Mouse (Mus musculus) right cerebral cortex, postnatal 36 days (tissue): Measurements from ENCODE around the gene Cdkl4.
A peak's percentile ranks its signal among the peaks of the same experiment; 100 is the strongest.
"Not testable (repeated sequence)": the region's sequence is repeated elsewhere in the genome, so short reads cannot be mapped to it uniquely, and the experiment has no call there.

ENCODE experiments used
- DNase-seq, 2 experiments: peaks; one replicate each; pipeline ENCODE4 v3.0.0; 2022; ENCODE audit warnings: low spot score in 2 of 2, mixed read lengths in 1 of 2

The Cdkl4 gene

DNA sequence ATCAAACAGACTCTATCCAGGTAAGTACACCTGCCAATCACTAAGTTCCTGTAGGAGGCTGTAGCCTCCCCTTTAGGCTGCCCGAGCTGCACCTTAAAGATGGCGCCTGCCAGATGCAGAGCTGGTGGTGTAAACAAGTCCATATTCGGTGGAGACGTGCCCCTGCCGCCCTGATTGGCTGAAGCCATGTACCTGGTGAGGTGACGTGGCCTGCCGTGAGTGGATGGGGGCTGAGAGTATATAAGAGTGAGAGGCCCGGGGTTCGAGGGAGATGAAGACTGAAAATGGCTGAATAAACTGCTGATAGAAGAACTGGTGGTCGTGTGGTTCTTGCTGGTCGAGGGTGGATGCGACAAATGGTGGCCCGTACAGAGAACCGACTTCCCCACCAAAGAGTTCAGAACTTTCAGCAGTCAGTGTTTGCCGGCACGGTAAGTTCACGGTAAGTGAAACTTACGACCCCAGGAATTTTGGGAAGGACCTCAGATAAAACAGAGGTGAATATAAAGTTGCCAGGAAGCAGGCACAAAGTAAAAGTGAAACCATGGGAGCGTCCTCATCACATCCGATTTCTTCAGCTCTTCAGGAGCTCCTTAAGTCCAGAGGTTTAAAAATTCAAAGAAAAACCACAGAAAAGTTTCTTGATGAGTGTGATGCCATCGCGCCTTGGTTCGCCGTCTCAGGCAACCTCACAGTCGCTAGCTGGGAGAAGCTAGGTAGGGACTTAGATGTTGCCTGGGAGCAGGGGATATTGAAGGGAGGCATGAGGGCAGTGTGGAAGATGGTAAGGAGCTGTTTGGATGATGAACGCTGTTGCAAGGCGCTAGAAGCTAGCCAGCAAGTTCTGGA, 13.6 kb downstream of the Cdkl4 start:
- not testable (repeated sequence) for DNase-seq

DNA sequence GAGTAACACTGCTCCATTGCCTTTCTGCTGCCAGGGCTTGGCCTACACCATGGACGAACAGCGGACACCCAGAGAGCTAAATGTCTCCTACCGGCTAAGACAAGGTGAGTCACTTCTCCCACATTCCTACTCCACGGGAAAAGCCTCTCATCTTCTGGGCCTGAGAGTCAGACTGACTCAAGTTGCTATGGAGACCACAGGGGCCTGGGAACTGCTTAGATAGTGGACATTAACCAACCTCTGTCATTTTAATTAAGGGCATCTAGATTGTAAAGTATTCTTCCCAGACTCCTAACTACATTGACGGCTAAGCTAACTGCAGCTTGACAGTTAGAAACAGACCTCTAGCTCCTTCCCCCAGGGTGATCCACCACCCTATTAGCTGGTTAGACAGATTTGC, 14.8 kb downstream of the Cdkl4 start:
- no peak for DNase-seq

DNA sequence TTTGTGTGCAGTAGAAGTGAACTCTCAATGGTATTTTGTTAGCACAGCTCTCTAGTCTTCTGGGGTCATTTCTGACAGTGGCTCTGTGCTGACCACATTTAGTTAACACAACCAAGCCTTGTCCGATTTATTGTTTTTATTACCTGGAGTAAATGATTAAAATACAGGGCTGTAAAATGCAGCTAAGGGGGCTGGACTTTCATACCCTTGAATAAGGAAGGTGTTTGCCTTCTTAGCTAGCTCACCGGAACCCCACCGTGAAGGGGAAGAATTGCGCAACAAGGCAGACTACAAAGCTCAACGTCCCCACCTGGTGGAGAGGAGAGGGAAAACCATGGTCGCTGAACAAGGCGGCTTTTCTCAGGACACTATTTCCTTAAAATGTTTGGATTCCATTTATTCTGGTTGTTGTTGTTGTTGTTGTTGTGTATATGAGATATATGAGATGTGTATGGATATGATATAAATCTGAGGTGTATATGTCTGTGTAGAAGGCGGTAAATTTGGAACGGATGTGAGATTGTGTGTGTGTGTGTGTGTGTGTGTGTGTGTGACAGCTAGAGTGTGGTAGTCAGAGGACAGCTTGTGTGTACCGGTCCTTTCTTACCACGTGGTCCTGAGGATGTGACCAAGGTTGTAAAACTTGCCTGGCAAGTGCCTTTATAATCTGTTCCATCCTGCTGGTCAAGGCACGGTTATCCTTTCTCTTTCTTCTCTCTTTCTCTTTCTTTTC, 16.8 kb downstream of the Cdkl4 start:
- peak in 1 of 2 experiments; percentile 49 for DNase-seq

DNA sequence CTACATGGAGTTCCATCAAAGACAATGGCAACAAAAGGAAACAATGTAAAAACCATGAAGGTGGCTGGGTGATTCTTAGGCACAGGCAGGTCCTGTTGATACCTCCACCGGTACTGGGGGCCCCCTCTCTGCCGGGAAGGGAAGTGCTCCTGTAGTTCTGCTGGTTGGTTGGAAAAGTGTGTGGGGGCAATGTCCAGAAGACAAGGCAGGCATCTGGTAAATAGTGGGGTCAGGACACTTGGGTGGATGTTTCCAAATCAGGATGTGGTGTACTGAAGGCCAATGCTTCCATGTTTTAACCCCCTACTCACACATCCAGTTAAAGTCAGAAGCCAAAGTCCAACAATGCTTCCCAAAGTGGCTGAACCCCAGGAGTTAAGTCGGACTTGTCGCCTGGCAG, 17.9 kb downstream of the Cdkl4 start:
- no peak for DNase-seq

DNA sequence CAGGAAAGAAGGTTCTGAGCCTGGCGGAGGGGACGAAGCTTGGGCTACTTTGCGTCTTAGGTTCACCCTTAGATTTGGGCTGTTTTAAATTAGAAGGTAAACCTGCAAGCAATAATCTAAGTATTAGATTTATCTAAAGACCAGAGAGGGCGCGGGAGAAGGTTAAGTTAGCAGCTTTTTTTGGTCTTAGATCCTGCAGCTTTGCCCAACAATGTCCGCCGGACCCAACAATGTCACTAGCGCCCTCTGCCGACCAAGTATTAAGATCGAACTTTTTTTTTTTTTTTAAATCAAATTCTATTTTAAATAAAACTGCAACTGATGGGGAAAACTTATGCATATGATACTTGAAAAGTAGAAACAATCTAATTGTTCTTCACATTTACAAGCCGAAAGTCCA, 18.6 kb downstream of the Cdkl4 start:
- DNase-seq: no peak

DNA sequence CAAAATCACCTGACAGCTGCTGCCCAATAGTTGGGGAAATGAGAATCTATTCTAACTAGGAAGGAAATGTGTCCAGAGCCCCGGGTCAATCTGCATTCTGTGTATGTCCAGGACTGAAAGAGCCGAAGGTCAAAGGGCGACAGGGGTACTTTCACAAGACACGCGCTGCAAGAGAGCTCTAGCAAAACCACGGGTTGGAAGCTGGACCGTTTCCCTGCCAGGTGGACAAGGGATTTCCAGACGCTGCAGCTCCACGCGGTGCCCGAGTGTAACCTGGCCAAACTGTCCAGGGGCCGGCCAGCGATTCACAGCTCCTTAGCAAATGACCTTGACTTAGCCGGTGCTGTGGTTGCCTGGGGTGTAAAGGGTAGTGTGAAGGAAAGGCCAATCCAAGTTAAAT, 19.0 kb downstream of the Cdkl4 start:
- no peak for DNase-seq

DNA sequence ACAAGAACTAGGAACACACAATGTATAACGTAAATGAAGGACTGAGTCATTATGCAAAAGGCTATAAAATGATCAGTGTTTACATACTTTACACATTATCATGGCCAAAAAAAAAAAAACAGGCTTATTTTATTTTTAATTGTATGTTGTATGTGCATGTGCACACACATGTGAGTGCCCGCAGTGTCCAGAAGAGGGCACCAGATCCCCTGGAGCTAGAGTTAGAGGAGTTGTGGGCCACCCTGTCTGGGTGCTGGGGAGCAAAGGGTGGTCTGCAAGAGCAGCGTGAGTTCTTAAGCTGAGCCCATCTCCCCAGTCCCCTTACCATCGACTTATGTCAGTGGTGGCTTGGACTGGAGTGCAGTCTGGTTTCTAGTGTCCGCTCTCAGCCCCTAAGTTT, 20.2 kb downstream of the Cdkl4 start:
- DNase-seq: no peak

DNA sequence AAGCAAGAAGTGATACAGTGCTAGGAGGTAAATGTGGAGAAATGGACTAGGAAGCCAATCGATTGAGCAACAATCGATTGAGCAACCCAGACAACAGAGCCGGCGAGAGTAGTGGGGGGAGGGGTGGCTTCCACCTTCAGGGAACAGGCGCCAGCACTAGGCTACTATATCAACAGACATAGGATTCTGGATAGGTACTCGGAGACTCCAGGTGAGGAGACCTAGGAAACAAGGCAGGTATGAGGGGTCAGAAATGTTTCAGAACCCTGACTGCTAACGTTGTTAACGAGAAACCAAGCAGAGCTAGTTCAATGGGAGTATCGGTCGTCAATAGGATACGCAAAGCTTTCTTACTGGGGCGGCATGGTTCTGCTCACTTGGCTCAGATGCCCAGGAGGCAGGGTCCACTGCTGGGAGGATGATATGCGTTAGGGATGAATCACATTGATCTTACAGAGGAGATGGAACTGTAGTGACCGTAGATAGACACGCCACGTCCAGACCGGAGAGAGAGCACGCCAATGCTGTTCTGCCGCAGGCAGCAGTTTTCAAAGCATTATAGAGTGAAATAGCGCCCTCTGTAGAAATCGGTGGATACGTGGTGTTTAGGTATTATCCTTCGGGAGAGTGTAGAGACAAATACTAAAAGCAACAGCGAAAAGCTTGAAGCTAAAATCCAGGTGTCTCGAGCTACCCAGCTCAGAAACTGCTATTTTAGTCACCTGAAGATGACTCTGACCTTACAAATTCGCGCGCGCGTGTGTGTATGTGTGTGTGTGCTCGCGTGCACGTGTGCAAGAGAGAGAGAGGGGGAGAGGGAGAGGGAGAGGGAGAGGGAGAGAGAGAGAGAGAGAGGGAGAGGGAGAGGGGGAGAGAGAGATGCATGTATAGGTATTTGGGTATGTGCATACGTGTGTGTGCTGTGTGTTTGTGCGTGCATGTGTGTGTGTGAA, 24.0 kb downstream of the Cdkl4 start:
- DNase-seq: peak; percentile 61

DNA sequence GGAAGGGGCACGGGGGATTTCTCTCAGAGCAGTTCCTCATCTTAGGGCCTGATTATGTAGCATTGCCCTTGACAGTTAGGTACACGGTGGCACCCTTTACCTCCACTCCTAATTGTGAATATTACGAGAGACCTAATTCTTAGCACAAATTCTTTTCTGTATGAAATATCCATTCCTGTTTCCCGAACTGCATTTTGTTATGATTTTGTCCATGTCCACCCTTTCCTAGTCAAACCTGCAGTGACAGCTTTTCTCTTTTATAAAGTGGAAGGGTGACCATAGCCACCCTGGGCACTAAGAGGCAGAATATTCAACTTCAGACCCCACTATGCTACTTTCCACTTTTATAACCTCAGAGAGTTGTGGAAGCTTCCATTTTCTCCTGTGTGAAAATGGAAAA, 25.0 kb downstream of the Cdkl4 start:
- no peak for DNase-seq

DNA sequence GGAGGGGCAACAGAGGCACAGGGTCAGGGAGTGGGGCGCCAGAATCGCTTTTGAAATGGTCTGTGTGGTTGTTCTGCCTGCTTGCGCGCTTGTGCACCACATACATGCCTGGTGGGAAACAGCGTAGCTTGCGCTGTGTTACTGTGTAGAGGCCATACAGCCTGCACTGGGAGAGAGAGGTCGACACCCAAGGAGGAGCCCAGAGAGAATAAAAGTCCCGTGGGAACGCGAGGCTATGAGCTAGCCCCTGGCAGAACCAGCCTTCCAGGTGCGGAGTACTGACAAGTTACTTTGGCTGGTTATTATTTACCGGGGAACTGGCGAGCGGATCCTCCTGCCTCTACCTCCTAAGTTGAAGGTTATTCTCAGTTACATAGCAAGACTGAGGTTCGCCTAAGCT, 26.6 kb downstream of the Cdkl4 start:
- no peak for DNase-seq

DNA sequence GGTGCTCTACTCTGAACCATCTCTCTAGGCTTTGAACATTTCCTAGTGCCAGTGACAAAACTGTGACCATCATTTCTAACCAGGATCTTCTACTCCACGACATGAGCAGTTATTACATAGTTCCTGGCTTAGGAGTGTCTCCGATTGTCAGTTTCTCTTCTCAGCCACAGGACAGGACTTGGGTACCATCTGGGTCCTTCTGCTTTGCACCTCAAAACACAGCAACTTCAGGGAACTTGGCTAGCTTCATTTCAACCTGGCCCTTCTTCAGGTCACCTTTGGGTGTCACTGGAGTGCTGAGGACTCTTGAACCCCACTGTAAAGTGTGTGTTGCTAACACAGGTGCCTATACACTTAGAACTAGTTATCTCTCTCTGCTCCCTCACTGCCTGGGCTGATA, 30.8 kb downstream of the Cdkl4 start:
- no peak for DNase-seq

DNA sequence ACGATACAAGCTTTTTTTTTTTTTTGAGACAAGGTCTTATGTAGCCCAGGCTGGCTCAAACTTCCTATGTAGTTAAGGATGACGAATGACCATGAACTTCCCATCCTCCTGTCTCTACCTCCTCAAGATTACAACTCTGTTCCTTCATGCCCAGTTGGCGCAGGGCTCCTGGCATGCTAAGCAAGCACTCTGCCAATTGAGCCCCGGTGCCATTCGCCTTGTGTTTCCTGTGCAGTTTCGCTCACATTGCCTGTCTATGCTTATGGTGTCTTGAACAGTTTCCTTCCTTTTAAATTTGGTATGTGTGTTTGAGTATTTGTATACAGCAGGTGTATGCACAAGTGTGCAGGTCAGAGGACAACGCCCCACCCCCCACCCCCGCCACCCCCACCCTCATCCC, 31.4 kb downstream of the Cdkl4 start:
- DNase-seq: no peak

DNA sequence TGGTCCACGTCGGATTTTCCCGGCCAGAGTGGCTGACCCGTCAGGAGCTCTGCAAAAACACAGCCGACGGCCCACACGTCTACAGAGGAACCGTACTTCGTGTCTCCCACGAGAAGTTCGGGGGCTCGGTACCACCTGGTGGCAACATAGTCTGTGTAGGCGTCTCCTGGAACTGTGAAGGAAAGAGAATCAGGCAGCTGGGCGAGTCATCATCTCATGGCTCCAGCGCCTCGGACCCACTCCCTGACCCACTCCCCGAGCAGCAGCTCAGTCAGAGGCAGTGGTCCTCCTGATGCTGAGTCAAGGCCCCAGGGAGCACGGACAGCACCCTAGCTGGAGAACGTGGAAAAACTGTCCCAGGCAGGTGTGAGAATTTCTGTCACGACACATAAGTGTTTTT, 34.0 kb downstream of the Cdkl4 start:
- DNase-seq: no peak

DNA sequence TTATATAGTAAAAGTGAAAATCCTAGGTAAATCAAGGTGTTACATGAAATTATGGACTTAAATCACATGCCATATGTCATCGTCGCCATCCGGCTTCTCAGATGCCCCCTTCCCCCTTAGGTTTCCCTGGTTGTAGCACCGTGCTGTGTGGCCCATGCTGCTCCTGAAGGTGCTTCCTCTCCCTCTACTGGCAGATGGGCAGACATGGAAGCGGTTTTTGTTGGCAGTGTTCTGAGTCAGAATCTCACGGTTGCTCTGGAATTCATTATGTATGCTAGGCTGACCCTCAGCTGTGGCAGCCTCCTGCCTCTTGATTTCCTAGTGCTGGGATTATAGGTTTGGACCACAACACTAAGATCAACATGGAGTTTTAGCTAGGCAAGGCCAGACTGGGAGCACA, 40.5 kb downstream of the Cdkl4 start:
- DNase-seq: no peak

DNA sequence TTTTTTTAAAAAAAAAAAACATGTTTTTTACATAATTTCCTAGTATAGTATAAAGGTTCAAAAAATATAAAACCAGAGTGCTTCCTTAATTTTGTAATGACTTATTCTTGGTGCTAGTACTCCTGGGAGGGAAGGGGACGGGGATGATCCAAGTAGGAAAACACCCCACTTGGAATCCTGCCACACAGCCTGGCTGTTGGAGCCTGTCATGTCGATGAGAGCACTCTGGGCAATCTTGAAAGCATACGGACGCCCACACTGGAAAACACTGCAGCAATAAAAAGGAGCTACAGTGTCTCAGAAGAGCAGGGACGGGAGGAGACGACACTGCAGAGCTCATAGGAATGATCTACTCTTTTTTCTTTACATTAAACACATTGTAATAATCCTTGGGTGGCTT, 42.0 kb downstream of the Cdkl4 start:
- no peak for DNase-seq

DNA sequence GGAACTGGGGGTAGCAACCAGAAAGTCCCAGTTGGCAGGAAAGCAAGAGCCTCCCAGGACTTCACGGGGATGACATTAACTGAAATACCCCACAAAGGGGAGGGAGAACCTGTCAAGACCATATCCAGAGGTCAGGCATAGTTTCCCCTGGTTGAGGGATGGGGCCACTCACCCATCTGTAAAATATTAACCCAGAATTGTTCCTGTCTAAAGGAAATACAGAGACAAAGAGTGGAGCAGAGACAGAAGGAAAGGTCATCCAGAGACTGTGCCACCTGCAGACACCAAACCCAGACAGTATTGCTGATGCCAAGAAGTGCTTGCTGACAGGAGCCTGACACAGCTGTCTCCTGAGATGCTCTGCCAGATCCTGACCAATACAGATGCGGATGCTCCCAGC, 46.3 kb downstream of the Cdkl4 start:
- not testable (repeated sequence) for DNase-seq

DNA sequence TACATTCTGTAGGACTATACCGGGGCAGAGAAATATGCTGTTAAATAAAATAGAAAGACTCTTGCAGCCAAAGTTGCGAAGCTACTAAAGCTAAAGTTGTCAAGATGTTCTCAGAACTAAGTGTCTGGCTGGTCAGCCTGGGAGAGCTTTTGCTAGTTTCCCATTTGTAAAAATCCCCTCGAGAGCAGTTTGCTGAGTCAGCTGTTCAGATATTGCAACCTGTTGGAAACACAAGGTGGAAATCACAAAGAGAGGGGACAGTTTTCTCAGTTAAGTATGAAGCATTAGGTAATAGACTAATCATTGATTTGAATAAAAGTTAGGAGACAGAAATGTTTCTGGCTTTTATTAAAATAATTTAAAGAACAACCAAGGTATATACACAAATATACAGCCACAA, 54.4 kb downstream of the Cdkl4 start:
- DNase-seq: no peak

DNA sequence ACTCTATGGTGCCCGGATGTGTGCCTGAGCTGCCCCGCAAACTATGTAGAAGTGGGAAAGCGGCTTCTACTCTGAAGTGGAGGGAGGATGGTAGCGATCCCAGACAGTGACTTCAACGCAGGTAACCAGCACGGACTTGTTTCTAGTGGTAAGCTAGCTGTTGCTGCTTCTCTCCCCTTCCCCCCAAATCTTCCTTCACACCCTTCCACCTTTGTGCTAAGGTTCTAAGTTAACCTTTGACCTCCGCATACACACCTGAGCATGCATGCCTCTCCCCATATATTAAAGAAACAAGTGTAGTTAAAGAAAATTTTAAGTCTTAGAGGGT, 55.4 kb downstream of the Cdkl4 start:
- no peak for DNase-seq

DNA sequence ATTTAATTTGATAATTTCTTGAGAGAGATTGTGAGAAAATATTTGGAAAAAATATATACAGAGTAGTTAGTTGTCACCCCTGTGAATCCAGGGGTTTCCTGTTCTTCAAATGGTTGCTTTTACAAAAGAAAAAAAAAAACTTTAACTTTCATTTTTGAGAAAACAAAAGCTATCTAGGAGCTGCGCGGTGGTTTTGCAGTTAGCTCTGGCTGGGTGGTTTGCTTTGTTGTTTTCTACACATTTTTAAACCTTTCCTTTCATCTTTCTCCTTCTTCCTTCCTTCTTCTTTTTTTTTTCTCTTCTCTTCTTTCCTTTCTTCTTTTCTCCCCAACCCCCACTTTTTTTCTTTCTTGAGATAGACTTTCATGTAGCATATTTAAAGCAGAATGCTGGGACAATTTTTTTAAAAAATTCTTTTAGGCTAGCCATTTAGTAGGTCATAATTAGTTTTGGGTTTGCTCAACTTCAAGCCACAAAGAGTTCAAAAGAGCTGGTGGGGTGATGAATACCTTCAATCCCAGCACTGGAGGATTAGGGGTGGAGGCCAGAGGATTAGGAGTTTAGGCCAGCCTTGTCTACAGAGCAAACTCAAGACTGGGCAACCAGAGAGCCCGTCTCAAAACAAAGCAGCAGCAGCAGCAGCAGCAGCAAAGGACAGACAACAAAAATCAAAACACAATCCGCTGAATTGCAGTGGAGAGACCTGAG, 55.9 kb downstream of the Cdkl4 start:
- no peak for DNase-seq

DNA sequence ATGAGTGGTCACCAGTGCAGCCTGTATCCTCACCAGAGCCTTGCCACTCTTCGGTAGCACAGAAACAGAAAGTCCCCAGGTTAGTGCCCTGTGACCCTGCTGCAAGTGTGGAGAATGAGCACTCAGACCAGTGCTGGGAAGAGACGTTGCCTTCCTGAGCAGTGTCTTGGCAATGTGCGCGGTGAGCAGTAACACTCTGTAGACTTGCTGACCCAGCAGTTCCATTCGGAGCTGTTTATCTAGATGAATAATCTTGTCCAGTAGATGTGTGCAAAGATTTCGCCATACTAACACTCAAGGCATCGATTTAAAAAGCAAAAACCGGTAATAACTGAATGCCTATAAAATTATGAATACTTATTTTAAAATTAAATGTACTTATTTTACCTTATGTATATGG, 57.1 kb downstream of the Cdkl4 start:
- DNase-seq: no peak

DNA sequence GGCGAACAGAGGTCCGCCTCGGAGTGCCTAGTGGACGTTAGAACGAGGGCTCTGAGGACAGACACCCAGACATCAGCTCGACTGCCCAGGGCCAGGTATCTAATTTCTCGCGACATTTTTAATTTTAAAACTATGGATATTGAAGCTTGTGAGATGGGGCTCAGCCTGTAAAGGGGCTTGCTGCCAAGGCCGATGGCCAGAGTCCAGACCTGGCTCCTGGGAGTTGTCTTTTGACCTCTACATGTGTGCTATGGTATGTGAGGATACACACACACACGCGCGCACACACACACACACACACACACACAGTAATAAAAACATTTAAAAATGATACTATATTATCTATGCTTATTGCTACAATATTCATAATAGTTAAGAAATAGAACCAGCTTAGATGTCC, 58.8 kb downstream of the Cdkl4 start:
- no peak for DNase-seq

DNA sequence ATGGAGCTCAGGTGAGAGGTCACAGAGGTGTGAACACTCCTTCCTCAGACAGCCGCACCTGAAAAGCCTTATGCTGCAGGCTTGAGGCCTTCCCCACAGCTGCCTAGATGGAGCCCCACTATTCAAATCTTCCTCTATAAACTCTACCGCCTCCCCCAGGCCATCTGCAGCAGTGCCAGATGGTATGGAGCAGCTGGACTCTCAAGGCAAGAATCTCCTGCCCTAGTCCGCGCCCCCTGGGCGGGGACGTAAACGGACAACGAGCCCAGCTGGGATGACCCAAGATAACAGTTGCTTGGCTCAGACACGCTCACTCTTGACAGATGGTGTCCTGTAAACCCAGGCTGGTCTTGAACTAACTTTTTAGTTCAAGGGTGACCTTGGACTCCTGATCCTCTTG, 60.4 kb downstream of the Cdkl4 start:
- no peak for DNase-seq
